Mouse (Mus musculus) liver, postnatal 0 days (tissue): ENCODE measurements around the gene Ftsj1. TPM values are rescaled to one million over a fixed set of nuclear protein-coding genes. Genes with fewer than 3 reads are reported as not detected.

Experiments used
- ATAC-seq: fragments of 200-750 bp; cut with Nextera tagmentation; 2 replicates; pipeline ENCODE4 v1.8.0; 2017; ENCODE audit warnings: mild to moderate bottlenecking, moderate library complexity
- DNase-seq: peaks from one replicate; pipeline ENCODE4 v3.0.0-alpha.2; 2016
- H3K27ac ChIP-seq: fragments of 300-500 bp; sonication (generic); 2 replicates; pipeline ENCODE4 v1.5.1; 2014; ENCODE audit warnings: antibody characterized with exemption, moderate library complexity, mild to moderate bottlenecking, low read depth
- H3K27me3 ChIP-seq: fragments of 300-500 bp; sonication (generic); 2 replicates; pipeline ENCODE4 v1.6.1; 2014; ENCODE audit warnings: low read length, control low read depth, mixed read lengths; ENCODE audit not compliant: insufficient read depth
- H3K36me3 ChIP-seq: fragments of 300-500 bp; sonication (generic); replicated peaks from 2 replicates; pipeline ENCODE4 v1.6.1; 2014; ENCODE audit warnings: mild to moderate bottlenecking, control low read depth, low read length, moderate library complexity, mixed read lengths; ENCODE audit not compliant: insufficient read depth
- H3K4me1 ChIP-seq: fragments of 300-500 bp; sonication (generic); 2 replicates; pipeline ENCODE4 v1.6.1; 2014; ENCODE audit warnings: antibody characterized with exemption, mild to moderate bottlenecking, control low read depth; ENCODE audit not compliant: insufficient read depth
- H3K4me2 ChIP-seq: fragments of 300-500 bp; sonication (generic); 2 replicates; pipeline ENCODE4 v1.6.1; 2014; ENCODE audit warnings: low read depth, mild to moderate bottlenecking, low read length, moderate library complexity, mixed read lengths
- H3K4me3 ChIP-seq: fragments of 300-500 bp; sonication (generic); 2 replicates; pipeline ENCODE4 v1.5.1; 2014; ENCODE audit warnings: low read depth, low read length
- H3K9ac ChIP-seq: fragments of 300-500 bp; sonication (generic); replicated peaks from 2 replicates; pipeline ENCODE4 v1.6.1; 2014; ENCODE audit warnings: mild to moderate bottlenecking, moderate library complexity
- H3K9me3 ChIP-seq: fragments of 300-500 bp; sonication (generic); 2 replicates; pipeline ENCODE4 v1.6.1; 2016; ENCODE audit warnings: mild to moderate bottlenecking, control low read depth, low read length, mixed read lengths
- CTCF ChIP-seq: sonication (generic); IDR thresholded peaks from 2 replicates; pipeline ENCODE4 v1.5.1; 2016; ENCODE audit warnings: antibody characterized with exemption, low read depth
- EP300 ChIP-seq: IDR thresholded peaks from 2 replicates; pipeline ENCODE4 v1.6.1; 2016; ENCODE audit warnings: antibody characterized with exemption, low read depth, mild to moderate bottlenecking
- WGBS: fragments of 180-500 bp; shearing (Covaris S2); extraction: QIAGEN DNeasy Blood & Tissue Kit; methylation state at CpG from one replicate; pipeline ENCODE4 v1.1.7; 2014; ENCODE audit not compliant: insufficient replicate concordance; 5-methylcytosine and 5-hydroxymethylcytosine counted together
- polyA plus RNA-seq: library from polyadenylated mRNA; unstranded; fragments of >200 nt; fragmentation: Nextera tagmentation; extraction: Ambion mirVana; gene quantifications from 2 replicates; pipeline ENCODE4 v1.2.1, GENCODE M21; 2015

Ftsj1 gene
- polyA plus RNA-seq, 1 experiment from 2014 or later: 17.7 TPM

DNA sequence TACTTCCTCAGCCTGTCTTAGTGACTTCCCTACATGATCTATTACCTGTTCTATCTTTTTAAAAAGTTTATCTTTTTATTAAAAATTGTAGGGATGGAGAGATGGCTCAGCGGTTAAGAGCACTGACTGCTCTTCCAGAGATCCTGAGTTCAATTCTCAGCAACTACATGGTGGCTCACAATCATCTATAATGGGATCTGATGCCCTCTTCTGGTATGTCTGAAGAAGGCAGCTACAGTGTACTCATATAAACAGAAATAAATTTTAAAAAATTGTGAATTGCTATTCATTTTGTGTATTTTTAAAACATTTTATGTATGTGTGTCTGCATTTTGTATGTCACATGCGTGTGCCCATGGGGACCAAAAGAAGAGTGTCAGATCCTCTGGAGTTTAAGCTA is 4.5 kb downstream of the Ftsj1 start:
- Histone ChIP-seq H3K4me3 (no peak overlapping the region), H3K27ac (no peak overlapping the region), H3K4me2 (no peak overlapping the region), H3K27me3 (no peaks in the 10 kb centered on the region), H3K9me3 (no peaks in the 10 kb centered on the region), H3K9ac (no peak overlapping the region), H3K4me1 (no peaks in the 10 kb centered on the region; the same call in 1 of the 2 replicates), H3K36me3 (no peaks in the 10 kb centered on the region)
- DNase-seq (no peak), ATAC-seq (no peak)
- 78% methylated on average over 2 of the region's 2 CpGs for WGBS
- TF ChIP-seq EP300 (no peak), CTCF (peak; percentile 44)

DNA sequence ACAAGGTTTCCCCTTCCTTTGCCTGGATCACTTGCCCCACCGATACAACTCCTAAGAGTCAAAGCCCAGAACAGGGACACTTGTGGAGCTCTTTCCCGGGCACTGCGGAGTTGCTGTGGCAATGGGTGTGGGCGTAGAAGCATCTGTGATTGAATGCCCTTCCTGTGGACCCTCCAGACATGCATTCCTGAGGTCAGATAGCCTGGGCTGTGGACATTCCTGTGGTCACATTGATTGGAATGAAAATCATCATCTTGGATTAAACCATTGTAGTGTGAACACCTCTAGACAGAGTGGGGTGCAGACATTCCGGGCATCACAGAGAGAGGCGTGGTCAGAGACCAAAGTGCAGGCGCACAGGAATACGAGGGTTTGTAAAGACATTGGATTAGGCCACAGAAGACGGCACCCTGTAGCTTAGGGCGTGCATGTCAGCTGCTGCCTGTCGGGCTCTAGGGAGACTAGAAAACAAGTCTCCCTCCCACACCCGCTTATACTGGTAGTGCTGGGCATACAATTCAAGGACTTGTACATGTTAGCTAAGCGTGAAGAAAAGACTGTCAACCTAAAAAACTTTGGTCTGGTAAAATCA is 13.3 kb downstream of the Ftsj1 start:
- Histone ChIP-seq H3K4me3 (no peak overlapping the region), H3K36me3 (no peaks in the 10 kb centered on the region; the same call in 1 of the 2 replicates), H3K27ac (no peak overlapping the region), H3K9ac (no peak overlapping the region), H3K4me1 (no peaks in the 10 kb centered on the region), H3K9me3 (no peaks in the 10 kb centered on the region), H3K27me3 (no peaks in the 10 kb centered on the region), H3K4me2 (no peak overlapping the region)
- DNase-seq: no peak
- no peak for ATAC-seq
- 75% methylated on average over 13 of the region's 13 CpGs for WGBS
- TF ChIP-seq CTCF (no peak), EP300 (no peak)

DNA sequence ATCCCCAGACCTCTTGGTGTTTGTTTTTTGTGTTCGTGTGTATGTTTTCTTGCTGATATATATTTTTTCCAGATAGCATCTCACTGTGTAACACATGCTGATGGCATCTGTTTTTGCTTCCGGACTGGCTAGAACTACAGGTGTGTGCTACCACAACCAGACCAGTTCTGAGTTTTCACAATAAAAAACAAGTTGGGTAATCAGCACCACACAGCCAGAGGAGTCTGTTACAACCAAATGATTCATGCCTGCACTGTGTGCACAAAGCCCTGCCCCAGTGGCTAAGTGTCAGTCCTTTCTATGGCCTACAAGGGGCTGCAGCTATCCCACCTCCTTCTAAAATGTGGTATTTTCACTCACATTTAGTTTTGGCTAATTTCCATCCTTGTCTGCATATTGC is 15.5 kb downstream of the Ftsj1 start:
- H3K36me3 ChIP-seq: no peaks in the 10 kb centered on the region; the same call in 1 of the 2 replicates
- TF ChIP-seq CTCF: no peak
- TF ChIP-seq EP300: no peak
- no peak overlapping the region for H3K4me2 ChIP-seq
- no peak for DNase-seq
- H3K9me3 ChIP-seq: no peaks in the 10 kb centered on the region
- no peak overlapping the region for H3K27ac ChIP-seq
- H3K4me1 ChIP-seq: no peaks in the 10 kb centered on the region
- no peaks in the 10 kb centered on the region for H3K27me3 ChIP-seq
- 75% methylated on average over 2 of the region's 2 CpGs for WGBS
- H3K9ac ChIP-seq: no peak overlapping the region
- no peak for ATAC-seq
- H3K4me3 ChIP-seq: no peak overlapping the region

DNA sequence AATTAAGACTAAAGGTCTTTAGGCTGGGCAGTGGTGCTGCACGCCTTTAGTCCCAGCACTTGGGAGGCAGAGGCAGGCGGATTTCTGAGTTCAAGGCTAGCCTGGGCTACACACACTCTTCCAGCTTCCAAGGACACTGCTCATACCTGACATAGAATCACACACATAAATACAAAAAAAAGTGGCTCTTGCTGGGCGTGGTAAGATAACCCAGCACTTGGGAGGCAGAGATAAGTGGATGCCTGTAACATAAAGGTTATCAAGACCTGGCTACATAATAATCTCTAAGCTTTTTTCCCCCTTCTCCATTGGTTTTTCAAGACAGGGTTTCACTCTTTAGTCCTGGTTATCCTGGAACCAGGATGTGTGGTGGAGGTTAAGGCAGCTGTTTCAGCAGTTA is 18.6 kb downstream of the Ftsj1 start:
- no peak overlapping the region for H3K27ac ChIP-seq
- 66% methylated on average over 3 of the region's 3 CpGs for WGBS
- no peak overlapping the region for H3K4me3 ChIP-seq
- no peaks in the 10 kb centered on the region for H3K4me1 ChIP-seq
- ATAC-seq (no peak), DNase-seq (no peak)
- no peaks in the 10 kb centered on the region for H3K27me3 ChIP-seq
- no peak overlapping the region for H3K9ac ChIP-seq
- H3K36me3 ChIP-seq: no peaks in the 10 kb centered on the region
- TF ChIP-seq EP300: no peak
- no peak for TF ChIP-seq CTCF
- H3K9me3 ChIP-seq: no peaks in the 10 kb centered on the region
- no peak overlapping the region for H3K4me2 ChIP-seq

DNA sequence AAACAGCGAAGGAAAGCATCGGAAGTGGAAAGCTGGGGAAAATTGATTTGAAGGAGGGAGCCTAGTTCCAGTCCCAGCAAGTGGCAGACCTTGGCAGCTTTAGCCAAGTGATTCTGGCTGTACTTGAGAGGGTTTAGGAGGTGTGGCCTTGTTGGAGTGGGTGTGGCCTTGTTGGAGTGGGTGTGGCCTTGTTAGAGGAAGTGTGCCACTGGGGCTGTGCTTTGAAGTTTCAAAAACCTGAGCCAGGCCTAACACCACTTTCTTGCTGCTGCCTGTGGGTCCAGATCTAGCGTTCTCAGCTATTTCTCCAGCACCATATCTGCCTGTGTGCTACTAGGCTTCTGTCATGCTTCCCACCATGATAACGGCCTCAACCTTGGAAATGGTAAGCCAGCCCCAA is 21.9 kb downstream of the Ftsj1 start:
- Histone ChIP-seq H3K9ac (no peak overlapping the region), H3K27ac (no peak overlapping the region), H3K4me3 (no peak overlapping the region), H3K4me2 (no peak overlapping the region), H3K4me1 (no peaks in the 10 kb centered on the region), H3K27me3 (no peaks in the 10 kb centered on the region), H3K36me3 (no peaks in the 10 kb centered on the region), H3K9me3 (no peaks in the 10 kb centered on the region)
- ATAC-seq (no peak), DNase-seq (peak; percentile 22)
- 71% methylated on average over 4 of the region's 4 CpGs for WGBS
- no peak for TF ChIP-seq EP300
- TF ChIP-seq CTCF: no peak

DNA sequence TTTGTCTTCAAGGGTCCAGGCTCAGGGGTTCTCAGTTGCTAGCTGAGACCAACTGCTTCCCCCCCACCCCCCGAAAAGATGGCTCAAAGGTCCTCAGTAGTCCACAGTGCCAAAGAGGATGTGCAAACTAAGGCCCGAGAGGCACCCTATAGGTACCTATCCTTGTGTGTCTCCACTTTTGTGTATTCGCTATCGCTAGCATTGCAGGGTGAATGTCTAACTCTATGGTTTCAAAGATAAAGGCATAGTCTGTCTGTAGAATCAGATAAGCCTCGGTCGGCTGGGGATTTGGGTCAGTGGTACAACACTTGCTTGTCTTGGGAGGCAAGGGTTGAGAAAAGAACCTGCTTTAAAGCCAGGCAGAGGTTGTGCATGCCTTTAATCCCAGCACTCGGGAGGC is 28.7 kb downstream of the Ftsj1 start:
- 60% methylated on average over 7 of the region's 7 CpGs for WGBS
- H3K36me3 ChIP-seq: no peaks in the 10 kb centered on the region
- H3K9ac ChIP-seq: no peak overlapping the region
- H3K4me3 ChIP-seq: no peak overlapping the region
- no peaks in the 10 kb centered on the region for H3K9me3 ChIP-seq
- no peak for TF ChIP-seq EP300
- no peak overlapping the region for H3K4me2 ChIP-seq
- ATAC-seq (no peak), DNase-seq (no peak)
- no peaks in the 10 kb centered on the region for H3K27me3 ChIP-seq
- H3K27ac ChIP-seq: no peak overlapping the region
- H3K4me1 ChIP-seq: no peaks in the 10 kb centered on the region
